Mouse (Mus musculus) CH12.LX (cell line): ENCODE results near the gene Erbb2.

ENCODE experiments used
- BHLHE40 ChIP-seq: IDR thresholded peaks from 2 replicates; pipeline ENCODE4 v1.6.1; 2011; ENCODE audit warnings: mild to moderate bottlenecking, low read depth, low read length, improper control_type of control experiment
- CHD2 ChIP-seq: IDR thresholded peaks from 2 replicates; pipeline ENCODE4 v1.6.1; 2011; ENCODE audit warnings: low read length, improper control_type of control experiment
- CTCF ChIP-seq, 2 experiments: IDR thresholded peaks in 1 of 2; conservative IDR thresholded peaks in 1 of 2; 2 replicates each; pipeline ENCODE4 v1.5.1; 2011 to 2012; ENCODE audit warnings: low read depth in 2 of 2, low read length in 2 of 2, improper control_type of control experiment in 1 of 2, inconsistent platforms in 1 of 2, mild to moderate bottlenecking in 1 of 2, moderate library complexity in 1 of 2
- EP300 ChIP-seq: IDR thresholded peaks from 2 replicates; pipeline ENCODE4 v1.6.1; 2011; ENCODE audit warnings: low read length, improper control_type of control experiment
- GABPA ChIP-seq: IDR thresholded peaks from 2 replicates; pipeline ENCODE4 v1.6.1; 2012; ENCODE audit warnings: low read depth, low read length, improper control_type of control experiment, inconsistent platforms; ENCODE audit not compliant: insufficient replicate concordance
- IRF4 ChIP-seq: IDR thresholded peaks from 2 replicates; pipeline ENCODE4 v1.6.1; 2014; ENCODE audit warnings: low read depth, mild to moderate bottlenecking, inconsistent platforms, low read length, improper control_type of control experiment
- JUND ChIP-seq: conservative IDR thresholded peaks from 2 replicates; pipeline ENCODE4 v1.6.1; 2011; ENCODE audit warnings: low read depth, low read length, improper control_type of control experiment
- MXI1 ChIP-seq: IDR thresholded peaks from 2 replicates; pipeline ENCODE4 v1.6.1; 2011; ENCODE audit warnings: mild to moderate bottlenecking, low read depth, low read length, improper control_type of control experiment
- MYC ChIP-seq: IDR thresholded peaks from 2 replicates; pipeline ENCODE4 v1.6.1; 2011; ENCODE audit warnings: low read depth, mild to moderate bottlenecking, improper control_type of control experiment, low read length
- NELFE ChIP-seq: IDR thresholded peaks from 2 replicates; pipeline ENCODE4 v1.6.1; 2011; ENCODE audit warnings: low read depth, low read length, improper control_type of control experiment
- POLR2A ChIP-seq: IDR thresholded peaks from 2 replicates; pipeline ENCODE4 v1.6.1; 2011; ENCODE audit warnings: low read depth, mild to moderate bottlenecking, improper control_type of control experiment, low read length
- UBTF ChIP-seq: IDR thresholded peaks from 2 replicates; pipeline ENCODE4 v1.6.1; 2012; ENCODE audit warnings: low read depth, mild to moderate bottlenecking, inconsistent platforms, low read length, improper control_type of control experiment, moderate library complexity
- ZMIZ1 ChIP-seq: IDR thresholded peaks from 2 replicates; pipeline ENCODE4 v1.6.1; 2012; ENCODE audit warnings: low read depth, mild to moderate bottlenecking, inconsistent platforms, low read length, improper control_type of control experiment
- ZNF384 ChIP-seq: IDR thresholded peaks from 2 replicates; pipeline ENCODE4 v1.6.1; 2012; ENCODE audit warnings: low read depth, low read length, improper control_type of control experiment, inconsistent platforms

- TF ChIP-seq CTCF (conservative IDR thresholded peaks at IDR 0.05 in 1 of 2, IDR thresholded peaks at IDR 0.05 in 1 of 2; ENCODE audit: low read depth in 2 of 2, low read length in 2 of 2) (no peak), JUND (no peak), POLR2A (no peak), CHD2 (no peak), ZMIZ1 (no peak), ZNF384 (no peak), IRF4 (no peak), MXI1 (no peak), GABPA (no peak), UBTF (no peak), MYC (no peak), BHLHE40 (no peak), NELFE (no peak), EP300 (no peak)
Measured at GRCm38 (mm10) chr11:98485749-98486148, 73.5 kb downstream of the Erbb2 start.
